Mouse (Mus musculus) erythroblast, embryonic 14.5 days (primary cell): ENCODE measurements around the gene Chic1.

Experiments used
- GATA1 ChIP-seq: IDR thresholded peaks from 2 replicates; pipeline ENCODE4 v1.6.1; 2012; ENCODE audit warnings: low read length, inconsistent platforms, mixed read lengths
- TAL1 ChIP-seq: IDR thresholded peaks from 3 replicates; pipeline ENCODE4 v1.6.1; 2012; ENCODE audit warnings: low read length, inconsistent platforms, mixed read lengths

DNA sequence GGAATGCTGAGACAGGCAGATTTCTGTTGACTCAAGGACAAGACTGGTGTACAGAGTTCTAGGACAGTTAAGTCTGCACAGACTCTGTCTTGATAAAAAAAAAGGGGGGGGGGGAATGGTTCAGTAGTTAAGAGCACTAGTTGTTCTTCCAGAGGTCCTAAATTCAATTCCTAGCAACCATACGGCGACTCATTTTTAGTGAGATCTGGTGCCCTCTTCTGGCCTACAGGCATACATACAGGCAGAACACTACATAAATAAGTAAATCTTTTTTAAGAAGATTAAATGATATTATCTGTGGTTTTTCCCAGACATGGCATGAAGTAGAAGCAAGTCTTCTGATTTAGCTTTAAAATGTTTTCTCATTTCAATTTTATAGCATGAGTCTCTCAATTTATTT lies 15.4 kb downstream of the Chic1 start:
- TF ChIP-seq GATA1 = no peak
- no peak for TF ChIP-seq TAL1
